ENCODE assay signal across 8 mouse cellular contexts in the genomic region with DNA sequence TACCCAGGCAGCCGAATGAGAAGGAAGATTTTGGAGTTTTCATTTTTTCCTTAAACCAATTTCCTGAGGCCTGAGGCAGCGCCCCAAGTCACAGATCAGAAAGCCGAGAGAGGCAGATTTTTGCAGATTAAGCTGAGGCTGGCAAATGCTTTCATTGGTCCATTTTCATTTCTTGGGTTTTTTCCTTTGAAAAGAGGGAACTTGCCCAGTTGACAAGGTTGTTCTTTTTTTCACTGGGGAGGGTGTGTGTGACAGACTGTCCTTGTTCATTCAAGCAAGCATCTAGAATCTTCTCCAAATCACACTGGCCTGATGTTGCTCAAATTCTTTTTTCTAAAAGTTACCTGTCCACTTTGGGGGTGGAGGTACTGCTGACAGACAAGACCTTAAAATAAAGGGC. TPM values are rescaled to one million over a fixed set of nuclear protein-coding genes. Genes with fewer than 3 reads are reported as not detected.
DNase-seq lines count a peak whose midpoint lies in the region; ATAC-seq and TF ChIP-seq lines count a peak whose summit lies in the region.

No protein-coding gene starts in this region.

- H3K4me1 ChIP-seq in forebrain, embryonic 11.5 days (replicated peaks; ENCODE audit: control insufficient read depth, insufficient read depth, low read length): peaks cover 25% of the 10 kb centered on the region
- peaks cover 10% of the 10 kb centered on the region; the same call in 1 of the 2 replicates for H3K4me1 ChIP-seq in forebrain, postnatal 0 days (ENCODE audit: insufficient read depth)
- H3K4me1 ChIP-seq in megakaryocyte, embryonic 14.5 days: peaks cover 92% of the 10 kb centered on the region
- peaks cover 45% of the 10 kb centered on the region for H3K4me1 ChIP-seq in hindbrain, embryonic 12.5 days
- H3K4me1 ChIP-seq in small intestine, adult 2 months (ENCODE audit: control insufficient read depth, insufficient read depth, insufficient read length, low read length): peaks cover 7% of the 10 kb centered on the region; the same call in 1 of the 2 replicates

- no peak for TF ChIP-seq CTCF in forebrain, postnatal 0 days (IDR thresholded peaks at IDR 0.05; ENCODE audit: low read depth)
- TF ChIP-seq CTCF in small intestine, adult 2 months (IDR thresholded peaks at IDR 0.05; ENCODE audit: extremely low read depth, insufficient read length, insufficient replicate concordance, low read depth, low read length): no peak

- peak overlapping the region; percentile 75 for H3K4me2 ChIP-seq in forebrain, embryonic 11.5 days (ENCODE audit: low read depth, low read length, severe bottlenecking)
- no peak overlapping the region for H3K4me2 ChIP-seq in forebrain, postnatal 0 days (ENCODE audit: low read depth)
- H3K4me2 ChIP-seq in hindbrain, embryonic 12.5 days (replicated peaks): peak overlapping the region; percentile 92

- WGBS in forebrain, embryonic 11.5 days: 21% methylated on average over 3 of the region's 3 CpGs
- WGBS in forebrain, postnatal 0 days: 33% methylated on average over 3 of the region's 3 CpGs
- 22% methylated on average over 3 of the region's 3 CpGs for whole genome bisulfite sequencing in hindbrain, embryonic 12.5 days
- WGBS in small intestine, adult 2 months: 46% methylated on average over 3 of the region's 3 CpGs

- TF ChIP-seq POLR2A in small intestine, adult 2 months (IDR thresholded peaks at IDR 0.05; ENCODE audit: low read depth, low read length): no peak

- no peak overlapping the region; the same call in 1 of the 2 replicates for H3K27ac ChIP-seq in forebrain, embryonic 11.5 days (ENCODE audit: low read depth, low read length)
- H3K27ac ChIP-seq in forebrain, postnatal 0 days (ENCODE audit: low read depth, low read length): no peak overlapping the region
- H3K27ac ChIP-seq in hindbrain, embryonic 12.5 days: no peak overlapping the region
- peak overlapping the region; percentile 87 for H3K27ac ChIP-seq in small intestine, adult 2 months (ENCODE audit: insufficient read depth, low read depth, low read length)

- H3K9ac ChIP-seq in forebrain, embryonic 11.5 days (ENCODE audit: low read length): peak overlapping the region; percentile 39; the same call in 1 of the 2 replicates
- H3K9ac ChIP-seq in forebrain, postnatal 0 days: no peak overlapping the region
- H3K9ac ChIP-seq in hindbrain, embryonic 12.5 days: peak overlapping the region; percentile 10; the same call in 1 of the 2 replicates

- H3K27me3 ChIP-seq in forebrain, embryonic 11.5 days (ENCODE audit: control insufficient read depth, insufficient read depth, low read length): no peaks in the 10 kb centered on the region
- H3K27me3 ChIP-seq in forebrain, postnatal 0 days (ENCODE audit: insufficient read depth, low read length): no peaks in the 10 kb centered on the region
- no peaks in the 10 kb centered on the region for H3K27me3 ChIP-seq in megakaryocyte, embryonic 14.5 days (replicated peaks)
- H3K27me3 ChIP-seq in hindbrain, embryonic 12.5 days: 0 out of 2 replicates have a peak, but pooled peaks cover 5% of the 10 kb centered on the region
- no peaks in the 10 kb centered on the region for H3K27me3 ChIP-seq in small intestine, adult 2 months (ENCODE audit: control insufficient read depth, insufficient read depth, low read length)

- ATAC-seq in forebrain, embryonic 11.5 days (replicated peaks; ENCODE audit: low FRiP score): no peak
- ATAC-seq in forebrain, postnatal 0 days: no peak
- ATAC-seq in megakaryocyte, adult 5-6 weeks (ENCODE audit: poor library complexity, severe bottlenecking): no peak
- no peak for ATAC-seq in hindbrain, embryonic 12.5 days (ENCODE audit: low FRiP score)

- H3K9me3 ChIP-seq in forebrain, embryonic 11.5 days (ENCODE audit: control insufficient read depth, low read length): no peaks in the 10 kb centered on the region
- no peaks in the 10 kb centered on the region for H3K9me3 ChIP-seq in forebrain, postnatal 0 days (ENCODE audit: low read length)
- no peaks in the 10 kb centered on the region for H3K9me3 ChIP-seq in megakaryocyte, embryonic 14.5 days
- no peaks in the 10 kb centered on the region for H3K9me3 ChIP-seq in hindbrain, embryonic 12.5 days (replicated peaks)

- no peaks in the 10 kb centered on the region; the same call in 1 of the 2 replicates for H3K36me3 ChIP-seq in forebrain, embryonic 11.5 days (ENCODE audit: control insufficient read depth, insufficient read depth, low read length)
- H3K36me3 ChIP-seq in forebrain, postnatal 0 days (ENCODE audit: insufficient read depth): no peaks in the 10 kb centered on the region
- peaks cover 15% of the 10 kb centered on the region for H3K36me3 ChIP-seq in megakaryocyte, embryonic 14.5 days (replicated peaks; ENCODE audit: low read length)
- no peaks in the 10 kb centered on the region for H3K36me3 ChIP-seq in hindbrain, embryonic 12.5 days
- peaks cover 11% of the 10 kb centered on the region for H3K36me3 ChIP-seq in small intestine, adult 2 months (ENCODE audit: control insufficient read depth, insufficient read depth, low read length)

- no peak for DNase-seq in forebrain, embryonic 11.5 days (ENCODE audit: low spot score)
- no peak for DNase-seq in forebrain, postnatal 0 days
- DNase-seq in left cerebral cortex, adult 9 months (ENCODE audit: low spot score in 2 of 2): no peak
- DNase-seq in thymus, adult 18-20 months: no peak

- H3K4me3 ChIP-seq in forebrain, embryonic 11.5 days (ENCODE audit: low read depth, low read length): peak overlapping the region; percentile 65
- H3K4me3 ChIP-seq in forebrain, postnatal 0 days (ENCODE audit: low read depth, low read length): no peak overlapping the region
- peak overlapping the region; percentile 96 for H3K4me3 ChIP-seq in megakaryocyte, embryonic 14.5 days (replicated peaks)
- H3K4me3 ChIP-seq in hindbrain, embryonic 12.5 days: no peak overlapping the region
- H3K4me3 ChIP-seq in small intestine, adult 2 months (ENCODE audit: low read depth, low read length): peak overlapping the region; percentile 66

RNA-seq across cellular contexts. Expression of a gene that starts 2.5 kb away (rescaled TPM):
- polyA plus RNA-seq in forebrain, embryonic 11.5 days (2014; fragmentation: Nextera tagmentation; extraction: Ambion mirVana): 14.9 and 15.4 TPM in 2 replicates
- total RNA-seq in forebrain, postnatal 0 days (2014; rRNA removed): 0.76 and 1.0 TPM in 2 replicates
- 0.63 and 0.71 TPM in 2 replicates for polyA plus RNA-seq in forebrain, postnatal 0 days (2015; fragmentation: Nextera tagmentation; extraction: Ambion mirVana)
- 13.5 and 15.9 TPM in 2 replicates for polyA plus RNA-seq in megakaryocyte, embryonic 14.5 days (2012; ENCODE audit: insufficient read depth, low replicate concordance)
- 0.13 and 0.30 TPM in 2 replicates for total RNA-seq in megakaryocyte, adult 5-6 weeks (2015)
- 0.22 and 2.0 TPM in 2 replicates for total RNA-seq in megakaryocyte, adult 5-6 weeks (2017)
- 5.8 and 6.9 TPM in 2 replicates for polyA plus RNA-seq in hindbrain, embryonic 12.5 days (2016; fragmentation: Nextera tagmentation; extraction: Ambion mirVana)
- 13.9 and 48.0 TPM in 2 replicates for polyA plus RNA-seq in small intestine, adult 2 months (2012; rRNA removed)

RNA-seq across cellular contexts. Expression of a gene that starts 40.7 kb away (rescaled TPM):
- 11.6 and 11.7 TPM in 2 replicates for polyA plus RNA-seq in forebrain, embryonic 11.5 days (2014; fragmentation: Nextera tagmentation; extraction: Ambion mirVana)
- 5.6 and 7.8 TPM in 2 replicates for total RNA-seq in forebrain, postnatal 0 days (2014; rRNA removed)
- 12.2 and 16.5 TPM in 2 replicates for polyA plus RNA-seq in forebrain, postnatal 0 days (2015; fragmentation: Nextera tagmentation; extraction: Ambion mirVana)
- 9.9 and 29.2 TPM in 2 replicates for polyA plus RNA-seq in megakaryocyte, embryonic 14.5 days (2012; ENCODE audit: insufficient read depth, low replicate concordance)
- total RNA-seq in megakaryocyte, adult 5-6 weeks (2015): 3.9 and 4.1 TPM in 2 replicates
- total RNA-seq in megakaryocyte, adult 5-6 weeks (2017): 1.5 and 1.7 TPM in 2 replicates
- 10.6 and 10.8 TPM in 2 replicates for polyA plus RNA-seq in hindbrain, embryonic 12.5 days (2016; fragmentation: Nextera tagmentation; extraction: Ambion mirVana)
- 5.7 and 8.3 TPM in 2 replicates for polyA plus RNA-seq in small intestine, adult 2 months (2012; rRNA removed)

Comparison
In these comparisons a context has a peak if more than half of its experiments do, and no peak if none do; other contexts are left out.
1. H3K4me3 ChIP-seq: peak in forebrain, embryonic 11.5 days (single experiment), megakaryocyte, embryonic 14.5 days (single experiment) and small intestine, adult 2 months (single experiment); none in forebrain, postnatal 0 days (single experiment) and hindbrain, embryonic 12.5 days (single experiment).